Mouse (Mus musculus) gastrocnemius, postnatal 4 days (tissue): ENCODE data around the gene Prkar2b. TPM values are rescaled to one million over a fixed set of nuclear protein-coding genes. Genes with fewer than 3 reads are reported as not detected.
A peak's percentile ranks its signal among the peaks of the same experiment; 100 is the strongest.

ENCODE experiments used
- DNase-seq, 2 experiments: peaks; one replicate each; pipeline ENCODE4 v3.0.0; 2021 to 2022; ENCODE audit warnings: low spot score in 2 of 2, mixed read lengths in 2 of 2
- total RNA-seq, 2 experiments: library from RNA; stranded (reverse); gene quantifications; 2 replicates each; pipeline ENCODE4 v1.2.3; 2021

The Prkar2b gene
- total RNA-seq, 2 experiments from 2014 or later: 13.7 to 22.5 TPM

DNA sequence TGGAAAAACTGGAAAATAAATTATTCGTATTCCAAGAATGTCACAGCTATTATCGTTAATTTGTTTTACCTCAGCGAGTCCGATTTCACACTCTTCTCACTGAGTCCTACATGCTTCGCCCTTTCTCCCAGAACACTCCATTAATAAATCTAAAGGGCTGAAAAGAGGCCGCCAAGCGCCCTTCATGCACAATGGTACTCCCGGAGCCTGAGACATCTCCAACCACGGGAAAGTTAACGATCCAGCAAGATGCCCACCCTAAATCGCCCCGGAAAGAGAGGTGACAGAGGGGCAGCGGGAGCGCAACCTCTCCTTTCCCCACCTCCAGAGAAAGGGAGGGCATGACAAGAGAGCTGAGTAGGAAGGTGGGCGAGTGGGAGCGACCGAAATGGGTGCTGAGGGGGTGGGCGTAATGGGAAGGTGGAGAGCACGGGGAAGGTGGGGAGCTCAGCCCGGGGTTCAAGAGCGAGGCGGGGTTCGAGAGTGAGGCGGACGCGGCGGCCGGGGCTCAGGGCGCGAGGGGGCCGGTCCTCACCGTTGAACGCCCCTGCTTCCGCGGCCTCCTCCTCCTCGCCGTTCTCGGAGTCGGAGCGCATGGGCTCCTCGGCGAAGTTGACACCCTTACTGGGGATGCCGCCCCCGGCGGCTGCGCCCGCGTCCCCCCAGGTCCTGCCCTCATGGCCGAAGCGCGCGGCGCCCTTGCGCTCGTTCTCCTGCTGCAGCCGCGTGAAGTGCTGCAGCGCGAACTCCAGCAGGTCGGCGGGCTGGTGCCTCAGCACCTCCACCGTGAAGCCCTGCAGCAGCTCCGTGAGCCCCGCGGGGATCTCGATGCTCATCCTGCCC, 628 bp downstream of the Prkar2b start:
- peak in 1 of 2 experiments; percentile 41 for DNase-seq

DNA sequence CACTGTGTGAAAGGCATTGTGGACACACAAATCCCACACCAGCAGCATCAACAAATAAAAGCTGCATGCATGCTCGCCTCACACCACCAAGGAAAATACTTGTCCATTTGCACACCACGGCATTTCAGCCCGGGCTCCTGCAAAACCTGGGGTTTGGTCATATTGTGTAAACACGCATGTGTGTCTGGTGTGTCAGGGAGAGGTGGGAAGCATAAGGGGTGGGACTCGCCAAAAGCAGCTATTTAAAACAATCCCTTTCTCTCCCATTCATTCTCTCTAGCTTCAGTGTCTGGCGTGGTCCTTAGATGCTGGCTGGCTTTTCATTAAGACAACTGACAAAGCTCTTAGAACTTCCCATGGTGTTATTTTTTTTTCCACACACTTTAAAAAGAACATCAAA, 1.4 kb downstream of the Prkar2b start:
- DNase-seq: no peak

DNA sequence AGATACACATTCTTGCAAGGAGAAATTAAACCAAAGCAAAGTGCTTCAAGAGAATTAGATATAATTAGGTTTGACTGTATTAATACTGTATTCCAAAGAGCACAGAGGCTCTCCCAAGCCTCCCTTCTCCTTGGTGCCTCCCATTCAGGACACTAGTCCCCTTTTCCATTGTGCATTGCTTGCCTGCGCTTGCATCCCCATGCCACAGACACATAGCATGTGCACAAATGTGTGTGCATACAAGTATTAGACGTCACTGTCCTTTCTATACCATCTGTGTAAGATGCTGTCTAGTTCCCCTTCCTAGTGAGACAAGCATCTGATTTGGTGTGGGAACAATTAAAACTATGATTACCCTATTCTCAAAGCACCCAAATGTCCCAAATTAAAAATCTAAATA, 2.0 kb downstream of the Prkar2b start:
- no peak for DNase-seq

DNA sequence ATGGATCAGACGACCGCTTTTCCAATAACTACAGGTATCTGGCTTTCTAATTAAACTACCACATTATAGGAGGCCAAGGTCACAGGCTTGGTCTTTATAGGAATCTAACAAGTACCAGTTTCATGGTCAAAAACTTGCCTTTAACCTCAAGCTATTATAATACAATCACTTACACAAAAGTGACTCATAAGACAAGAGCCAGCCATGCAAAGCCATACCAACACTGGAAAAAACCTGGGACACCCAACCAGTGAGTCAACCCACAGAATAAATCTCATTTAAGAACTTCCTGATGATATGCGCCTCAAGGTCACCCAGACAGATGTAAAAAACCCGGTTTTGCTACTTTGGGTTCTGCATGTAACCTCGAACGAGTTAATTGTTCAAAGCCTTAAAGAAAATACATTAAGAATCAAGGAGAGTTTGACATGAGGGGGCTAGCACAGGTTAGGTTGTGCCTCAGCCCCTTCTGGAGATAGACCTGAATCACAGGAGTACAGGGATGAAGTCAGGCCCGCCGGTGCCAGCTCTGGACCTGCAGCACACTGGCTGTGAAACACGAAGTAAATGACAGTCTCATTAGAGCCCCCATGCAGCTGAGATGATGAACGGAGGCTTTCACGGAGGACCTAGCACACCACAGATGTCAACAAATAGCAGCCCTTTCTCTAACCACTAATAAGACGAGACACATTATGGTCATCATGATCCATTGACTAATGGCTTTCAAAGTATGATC, 3.5 kb downstream of the Prkar2b start:
- no peak for DNase-seq

DNA sequence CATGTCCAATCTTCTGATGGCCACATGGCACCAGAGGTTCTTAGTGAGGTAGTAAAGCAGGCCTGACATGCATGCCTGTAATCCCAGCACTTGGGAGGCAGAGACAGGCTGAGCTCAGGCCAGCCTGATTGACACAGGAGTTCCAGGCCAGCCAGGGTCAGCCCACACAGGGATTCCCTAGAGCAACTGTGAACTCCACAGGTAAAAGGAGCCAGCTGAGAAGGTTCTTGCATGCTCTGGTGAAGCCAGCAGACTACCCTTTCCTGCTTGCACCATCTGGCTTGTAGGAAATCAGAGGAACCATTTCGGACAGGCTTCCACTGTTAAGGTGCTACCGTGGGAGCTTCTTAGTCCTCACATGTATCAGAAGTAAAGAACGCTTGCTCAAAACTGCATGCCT, 5.3 kb downstream of the Prkar2b start:
- no peak for DNase-seq

DNA sequence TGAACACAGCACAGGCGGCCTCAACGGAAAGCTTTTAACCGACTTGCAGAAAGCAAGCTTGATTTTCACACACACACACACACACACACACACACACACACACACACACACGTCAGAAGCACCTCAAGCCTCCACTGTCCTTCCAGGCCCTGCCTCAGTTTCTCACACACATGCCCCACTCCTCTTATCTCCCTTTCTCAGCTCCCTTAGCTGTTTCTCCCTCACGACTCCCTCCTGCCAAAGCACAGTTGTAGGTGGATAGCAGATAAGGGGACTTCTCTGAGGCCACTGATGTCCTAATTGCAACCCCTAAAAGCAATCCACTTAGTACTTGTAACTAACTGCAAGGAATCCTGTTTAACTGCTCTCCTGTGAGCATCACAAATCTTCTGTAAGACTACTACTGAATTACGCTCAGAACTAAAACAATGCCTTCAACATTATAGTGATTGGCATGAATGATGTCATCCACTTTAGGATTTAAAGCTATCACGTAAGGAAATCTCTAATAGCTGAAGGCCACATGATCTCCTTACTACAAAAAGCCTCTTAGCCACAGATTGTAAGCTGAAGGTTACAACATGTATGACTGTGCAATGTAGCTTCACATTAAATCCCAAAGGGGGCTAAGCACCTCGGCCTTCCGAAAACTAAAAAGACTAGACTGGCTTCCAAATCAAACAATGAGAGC, 6.5 kb downstream of the Prkar2b start:
- DNase-seq: no peak

DNA sequence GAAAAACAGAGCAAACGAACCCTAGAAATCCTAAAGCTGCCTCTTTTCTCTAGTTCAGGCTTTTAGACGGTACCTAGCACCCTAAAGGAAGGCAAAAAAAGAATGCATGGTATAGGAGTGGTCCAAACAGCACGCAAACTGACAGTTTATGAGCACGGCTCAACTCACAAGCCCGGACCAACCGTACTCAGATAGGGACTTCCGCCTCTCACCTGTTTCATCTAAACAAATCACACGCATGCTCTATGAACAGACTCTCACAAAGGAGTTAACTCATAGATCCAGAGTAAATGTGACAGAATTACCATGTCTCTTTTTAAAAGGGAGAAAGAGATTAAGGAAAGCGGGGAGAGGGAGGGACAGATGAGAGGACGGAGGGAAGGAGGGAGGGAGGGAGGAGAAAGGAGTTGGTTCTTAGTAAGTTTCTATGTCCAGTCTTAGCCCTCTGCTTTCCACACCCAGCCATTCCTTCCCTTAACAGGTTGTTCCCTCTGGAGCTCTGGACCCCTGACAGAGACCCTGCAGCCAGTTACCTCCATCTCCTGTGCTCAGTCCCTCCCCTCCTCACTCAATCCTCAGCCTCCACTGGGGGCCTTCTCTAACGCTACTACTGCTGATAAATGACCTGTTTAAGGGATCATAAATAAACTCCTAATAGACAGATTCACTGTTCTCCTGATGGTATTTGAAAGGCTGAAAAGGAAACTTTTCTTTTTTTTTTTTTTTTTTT, 7.3 kb downstream of the Prkar2b start:
- DNase-seq: no peak

DNA sequence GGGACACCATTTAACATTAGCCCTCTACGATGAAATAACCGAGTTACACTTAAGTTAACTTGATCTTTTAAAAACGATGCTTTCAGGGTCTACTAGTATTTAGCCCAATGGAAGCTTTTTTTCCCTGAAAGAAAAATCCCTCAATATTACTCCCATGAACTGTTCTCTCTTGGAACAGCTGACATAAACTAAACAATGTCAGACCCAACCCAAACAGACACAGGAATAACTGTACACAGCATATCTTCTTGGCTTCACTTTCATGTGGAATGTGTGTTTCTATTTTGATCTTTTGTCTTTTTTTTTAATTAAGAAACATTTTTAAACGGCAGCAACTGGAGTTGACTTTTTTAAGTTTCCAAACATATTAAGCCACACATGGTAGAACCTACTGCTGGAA, 8.2 kb downstream of the Prkar2b start:
- no peak for DNase-seq

DNA sequence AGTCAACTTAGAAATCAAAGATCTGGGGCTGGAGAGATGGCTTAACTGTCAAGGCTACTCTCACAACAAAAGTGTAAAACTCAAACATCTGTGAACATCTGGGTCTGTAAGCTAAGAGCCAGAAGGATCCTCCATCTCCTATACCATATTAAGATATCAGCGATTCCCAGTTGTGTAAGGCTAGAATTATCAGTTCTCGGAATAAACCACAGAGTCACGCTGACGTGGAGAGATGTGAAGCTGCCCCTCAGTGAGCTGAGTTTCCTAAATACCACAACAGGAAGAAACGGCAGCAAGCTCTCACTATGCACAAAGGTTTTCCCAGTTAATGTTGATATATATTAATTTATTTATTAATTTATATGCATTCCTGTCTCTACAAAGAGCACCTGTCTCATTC, 10.9 kb downstream of the Prkar2b start:
- no peak for DNase-seq

DNA sequence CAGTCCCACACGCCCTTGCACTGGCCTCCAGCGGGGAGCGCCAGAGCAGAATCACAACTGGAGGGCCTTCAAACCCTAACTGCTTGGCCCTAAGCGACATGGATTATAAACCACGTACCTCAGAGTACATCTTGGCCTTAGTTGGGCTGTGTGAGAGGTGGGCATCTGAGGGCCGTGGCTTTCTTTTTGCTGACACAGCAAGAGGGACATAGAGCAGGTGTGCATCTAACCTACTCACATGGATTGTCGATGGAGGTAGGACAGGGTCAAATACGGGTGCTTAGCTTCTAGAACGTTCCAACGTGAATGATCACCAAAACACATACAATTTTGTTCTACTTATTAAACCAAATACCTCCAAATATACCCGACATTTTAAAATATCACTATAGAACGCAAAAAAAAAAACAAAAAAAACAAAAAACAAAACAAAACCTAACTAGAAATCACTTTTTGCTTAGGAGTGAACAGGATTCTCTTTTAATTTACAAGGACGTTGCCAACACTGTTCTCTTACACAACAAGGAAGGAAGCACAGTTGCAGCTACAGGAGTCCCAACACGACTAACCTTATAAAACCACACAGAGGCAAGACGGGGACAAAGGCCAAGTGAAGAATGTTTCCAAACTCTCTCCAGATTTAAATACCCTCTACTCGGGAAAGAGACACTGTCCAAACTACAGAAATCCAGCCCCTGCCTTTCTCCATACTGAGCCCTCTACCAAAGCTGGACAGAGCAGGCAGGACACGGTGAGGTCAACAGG, 15.3 kb downstream of the Prkar2b start:
- no peak for DNase-seq

DNA sequence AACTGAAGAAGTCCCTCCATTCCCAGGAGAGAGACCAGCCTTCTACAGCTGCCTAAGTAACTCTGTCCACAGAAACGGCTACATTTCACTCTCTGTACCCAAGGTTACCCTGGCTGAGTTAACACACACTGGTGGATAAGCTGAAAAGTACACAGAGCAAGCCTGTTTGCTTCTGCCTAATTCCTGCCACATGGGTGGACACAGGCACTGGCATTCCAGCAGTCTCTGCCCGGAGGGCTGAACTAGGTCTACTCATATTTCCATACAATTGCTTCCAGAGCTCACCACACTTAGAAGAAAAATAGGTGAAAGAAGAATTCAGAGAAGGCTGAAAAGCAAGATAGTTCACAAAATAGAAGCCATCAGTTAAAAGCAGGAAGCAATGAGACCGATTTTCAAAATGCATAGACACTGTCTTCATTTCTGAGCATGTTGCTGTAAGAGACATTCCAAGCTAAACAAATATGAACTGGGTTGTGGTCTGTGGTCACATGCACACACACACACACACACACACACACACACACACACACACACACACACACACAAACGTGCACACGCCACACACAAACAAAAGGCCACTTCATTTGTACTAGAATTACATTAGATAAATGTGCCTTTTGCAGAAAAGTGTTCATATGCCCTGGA, 16.5 kb downstream of the Prkar2b start:
- no peak for DNase-seq

DNA sequence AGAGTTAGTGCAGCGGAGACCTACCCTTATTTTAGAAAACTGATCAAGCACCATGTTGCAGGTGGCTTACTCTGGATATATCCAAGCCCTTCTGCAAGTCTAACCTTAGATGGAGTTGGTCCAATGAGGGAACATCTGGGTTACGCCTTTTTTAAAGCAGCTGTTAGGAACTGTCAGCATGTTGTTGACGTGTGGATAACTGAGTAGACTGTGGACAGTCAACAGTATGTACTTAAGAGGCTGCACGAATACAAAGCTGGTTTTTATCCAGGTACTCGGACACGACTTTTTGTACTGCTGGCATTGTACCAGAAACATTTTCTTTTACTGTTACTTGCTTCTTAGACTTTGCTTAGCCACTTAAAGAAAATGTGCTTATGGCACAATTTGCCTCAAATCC, 27.6 kb downstream of the Prkar2b start:
- DNase-seq: no peak

DNA sequence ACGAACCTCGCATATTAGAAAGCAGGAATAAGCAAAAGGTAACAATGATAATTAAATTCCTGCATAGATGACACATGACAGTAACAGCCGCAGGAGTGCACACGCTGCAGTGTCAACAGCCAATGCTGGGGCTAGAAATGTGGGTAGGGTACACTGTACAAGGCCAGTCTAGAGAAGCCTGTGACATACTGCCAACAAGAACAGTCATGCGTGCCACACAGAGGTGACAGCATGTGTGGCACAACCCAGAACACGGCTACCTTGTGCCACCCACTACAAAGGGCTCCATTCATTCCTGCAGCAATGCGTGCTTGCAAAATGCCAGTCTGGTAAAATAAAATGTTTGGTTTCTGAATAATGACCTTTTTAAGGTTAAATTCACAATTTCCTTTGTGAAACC, 28.2 kb downstream of the Prkar2b start:
- no peak for DNase-seq

DNA sequence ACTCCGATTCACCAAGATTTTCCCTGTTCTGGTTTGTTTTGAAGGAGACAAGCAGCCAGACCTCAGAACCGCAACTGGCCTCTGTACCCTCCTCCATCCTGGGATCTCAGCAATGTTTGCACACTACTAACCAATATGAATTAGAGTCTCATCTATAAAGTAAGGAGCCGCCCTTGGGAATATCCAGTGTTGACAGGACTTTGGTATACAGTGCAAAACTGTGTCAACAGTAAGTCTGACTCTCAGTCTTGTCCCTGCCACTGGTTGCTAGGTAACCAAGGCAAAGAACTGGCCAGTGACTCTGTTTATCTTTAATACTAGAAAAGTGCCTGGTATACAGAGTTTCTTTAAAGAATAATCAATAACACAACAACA, 42.7 kb downstream of the Prkar2b start:
- no peak for DNase-seq

DNA sequence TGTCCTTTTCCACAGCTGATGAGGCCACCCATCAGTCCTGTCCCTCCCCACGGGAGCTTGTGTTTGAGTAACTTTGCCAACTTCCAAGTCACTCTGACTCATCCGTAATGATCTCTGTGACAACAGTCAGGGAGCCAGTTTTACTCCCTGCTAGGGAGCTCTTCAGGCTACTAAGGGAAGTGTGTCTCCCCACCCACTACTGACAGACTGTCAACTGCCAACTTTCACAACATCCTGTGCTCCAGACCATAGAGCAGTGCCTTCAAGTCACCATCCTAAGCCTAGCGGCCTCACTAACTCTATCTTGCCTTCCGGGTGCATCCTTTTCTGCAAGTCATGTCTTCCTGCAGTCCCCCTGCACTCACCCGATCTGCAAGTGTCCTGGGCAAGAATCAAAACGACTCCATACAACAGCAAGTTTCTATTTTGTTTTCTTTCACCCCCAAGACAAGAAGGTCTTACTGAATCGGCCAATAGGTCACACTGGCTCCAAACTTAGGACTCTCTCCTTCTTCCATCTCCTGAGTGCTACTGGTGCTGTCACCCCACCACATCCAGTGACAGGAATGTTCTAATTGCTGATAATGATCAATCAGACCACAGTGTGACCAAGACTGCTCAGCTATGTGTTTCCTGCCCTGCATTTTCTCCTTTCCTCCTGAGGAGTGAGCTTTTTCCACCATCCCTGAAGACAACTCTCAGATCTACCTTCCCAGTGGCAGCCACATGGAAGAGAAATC, 43.3 kb downstream of the Prkar2b start:
- DNase-seq: no peak

DNA sequence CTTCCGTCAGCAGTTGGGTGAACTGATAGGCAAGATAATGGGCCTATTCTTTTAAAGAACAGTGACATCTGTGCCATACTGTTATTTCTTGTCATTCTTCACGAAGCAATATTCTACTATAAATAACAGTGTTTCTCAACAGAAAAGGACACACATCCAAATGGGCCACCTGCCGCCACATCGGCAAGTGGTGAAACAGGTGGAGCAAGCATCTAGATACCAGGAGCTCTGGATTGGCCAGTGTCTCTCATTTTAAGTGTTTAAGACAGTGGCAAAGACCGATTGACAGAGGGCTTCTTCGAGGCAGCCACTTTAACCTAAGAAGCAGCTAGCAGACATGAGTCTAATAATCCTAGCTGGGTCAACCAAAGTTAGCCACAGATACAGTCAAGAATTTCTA, 44.6 kb downstream of the Prkar2b start:
- DNase-seq: no peak

DNA sequence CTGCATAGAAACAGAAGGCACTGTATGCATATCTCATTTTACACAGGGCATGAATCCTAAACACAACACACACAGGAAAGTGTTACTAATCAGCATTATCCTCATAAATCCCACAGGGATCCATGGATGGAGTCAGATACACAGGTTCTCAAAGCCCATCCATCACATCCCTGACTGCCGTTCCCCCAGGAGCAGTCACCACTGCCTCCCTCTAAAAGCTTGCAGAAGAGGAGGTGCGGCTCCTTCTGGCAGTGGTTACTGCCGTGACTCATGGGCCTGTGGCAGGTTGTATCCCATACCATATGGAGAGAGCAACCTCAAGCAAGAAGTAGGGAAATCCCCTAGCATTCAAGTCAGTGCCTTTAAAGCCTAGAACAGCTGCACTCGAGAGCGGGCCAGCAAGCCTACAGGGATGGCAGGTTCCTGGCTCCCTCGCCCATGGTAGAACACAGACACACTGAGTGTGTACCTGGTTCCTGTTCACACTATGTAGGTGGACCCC, 45.8 kb downstream of the Prkar2b start:
- no peak for DNase-seq

DNA sequence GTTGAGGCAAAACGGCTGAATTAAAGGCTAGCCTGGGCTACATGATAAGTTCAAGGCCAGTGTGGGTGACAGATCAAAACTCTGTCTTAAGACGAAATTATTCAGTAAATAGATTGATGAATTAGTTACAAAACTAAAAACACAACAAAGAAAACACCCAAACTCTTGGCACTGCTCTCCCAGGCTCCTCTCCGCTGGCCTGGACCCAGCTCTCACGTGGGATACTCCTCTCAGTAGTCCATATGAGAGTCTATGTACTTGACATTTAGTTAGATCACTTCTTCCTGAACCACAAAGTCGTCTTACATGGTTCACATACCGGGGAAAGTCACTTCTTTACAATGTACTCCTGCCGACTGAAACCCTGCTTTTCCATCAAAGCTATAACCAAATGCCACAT, 46.3 kb downstream of the Prkar2b start:
- no peak for DNase-seq

DNA sequence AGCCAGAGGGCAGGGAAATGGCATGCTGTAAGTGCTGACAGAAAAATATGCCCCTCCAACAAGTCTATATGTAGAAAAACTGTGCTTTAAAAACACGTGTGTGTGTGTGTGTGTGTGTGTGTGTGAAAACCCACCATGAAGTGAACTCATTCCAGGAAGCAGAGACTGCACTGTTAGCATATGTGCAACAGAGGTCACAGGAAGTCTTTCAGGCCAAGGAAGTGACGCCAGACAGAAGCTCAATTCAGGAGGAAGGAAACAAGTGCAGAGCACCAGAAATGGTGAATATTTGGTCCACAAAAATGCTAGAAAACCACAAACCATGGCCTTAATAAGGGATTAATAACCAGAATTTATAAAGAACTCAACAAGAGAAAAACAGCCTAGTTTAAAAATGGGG, 48.9 kb downstream of the Prkar2b start:
- no peak for DNase-seq
